9 mouse cellular contexts compared by ENCODE assay signal in the genomic region with DNA sequence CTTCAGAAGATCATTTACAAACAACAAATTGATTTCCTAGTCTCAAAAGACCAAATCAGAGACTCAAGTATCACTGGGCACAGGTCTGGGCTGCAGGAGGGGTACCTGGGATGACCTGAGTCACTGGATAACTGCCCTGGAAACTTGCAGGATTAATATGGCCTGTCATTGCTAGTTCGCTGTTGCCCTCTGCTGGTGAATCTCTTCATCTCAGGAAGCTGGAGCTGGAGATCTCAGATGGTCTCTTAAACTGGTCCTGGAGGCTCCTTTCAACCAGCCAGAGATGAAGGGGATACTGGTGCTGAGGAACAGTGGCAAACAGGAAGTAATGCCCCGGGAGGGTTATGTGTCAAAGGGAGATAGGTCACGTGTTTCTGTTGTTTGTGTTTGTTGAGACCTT.
DNase-seq lines count a peak whose midpoint lies in the region; ATAC-seq and TF ChIP-seq lines count a peak whose summit lies in the region.
"Had no signal": no experiment of that assay in that cellular context is flagged by ENCODE, and none has a peak within 500 bp of the region (broad histone marks: within the 10 kb centered on the region; RNA-seq: fewer than 3 reads in every experiment).

No protein-coding gene starts in this region.

- H3ac ChIP-seq in C2C12 (ENCODE audit: control insufficient read depth, insufficient read length, low read depth) = no peak overlapping the region

- H3K4me2 ChIP-seq in heart, postnatal 0 days (ENCODE audit: low read depth, low read length) = no peak overlapping the region
- no peak overlapping the region for H3K4me2 ChIP-seq in lung, embryonic 14.5 days
- H3K4me2 ChIP-seq: embryonic facial prominence, embryonic 15.5 days had no signal

- H3K79me3 ChIP-seq in C2C12 (ENCODE audit: low read depth) = no peaks in the 10 kb centered on the region

- no peak overlapping the region for H3K4me3 ChIP-seq in C2C12 (ENCODE audit: insufficient read depth, poor library complexity, severe bottlenecking)
- H3K4me3 ChIP-seq in embryonic facial prominence, embryonic 10.5 days = no peak overlapping the region
- no peak overlapping the region for H3K4me3 ChIP-seq in heart, postnatal 0 days (ENCODE audit: low read depth, low read length)
- no peak overlapping the region for H3K4me3 ChIP-seq in lung, embryonic 14.5 days (ENCODE audit: low read depth, low read length)
- H3K4me3 ChIP-seq: embryonic facial prominence, embryonic 15.5 days had no signal

- 0 out of 2 replicates have a peak, but pooled peaks have one; percentile 44 for ATAC-seq in heart, postnatal 0 days (ENCODE audit: insufficient read depth, low read depth)
- ATAC-seq in lung, embryonic 14.5 days (ENCODE audit: insufficient read depth) = no peak

- no peaks in the 10 kb centered on the region for H3K27me3 ChIP-seq in C2C12 (ENCODE audit: control insufficient read depth, insufficient read depth, insufficient read length)
- no peaks in the 10 kb centered on the region for H3K27me3 ChIP-seq in embryonic facial prominence, embryonic 10.5 days (replicated peaks; ENCODE audit: low read depth, poor library complexity, severe bottlenecking)
- H3K27me3 ChIP-seq in heart, postnatal 0 days (ENCODE audit: control insufficient read depth, insufficient read depth, low read length) = no peaks in the 10 kb centered on the region
- H3K27me3 ChIP-seq in lung, embryonic 14.5 days (ENCODE audit: insufficient read depth, low read length) = no peaks in the 10 kb centered on the region
- H3K27me3 ChIP-seq: embryonic facial prominence, embryonic 15.5 days had no signal

- H3K27ac ChIP-seq in embryonic facial prominence, embryonic 10.5 days (replicated peaks) = no peak overlapping the region
- no peak overlapping the region for H3K27ac ChIP-seq in heart, postnatal 0 days (ENCODE audit: low read depth)
- no peak overlapping the region for H3K27ac ChIP-seq in lung, embryonic 14.5 days (ENCODE audit: low read depth)
- H3K27ac ChIP-seq: embryonic facial prominence, embryonic 15.5 days had no signal

- 4% methylated on average over 3 of the region's 3 CpGs for whole genome bisulfite sequencing in embryonic facial prominence, embryonic 10.5 days
- 1% methylated on average over 3 of the region's 3 CpGs for WGBS in heart, postnatal 0 days
- WGBS in lung, embryonic 14.5 days = 2% methylated on average over 3 of the region's 3 CpGs

- peak; percentile 76 for DNase-seq in adrenal gland, postnatal 14 days
- DNase-seq in embryonic facial prominence, embryonic 10.5 days (ENCODE audit: low spot score) = peak; percentile 58
- DNase-seq in heart, postnatal 0 days (ENCODE audit: low spot score) = peak; percentile 46
- peak; percentile 74 to 81 for DNase-seq in kidney, postnatal 4 days
- DNase-seq in lung, embryonic 14.5 days = peak; percentile 88
- DNase-seq in retina, postnatal 1 day = peak; percentile 76
- DNase-seq in urinary bladder, postnatal 36 days (ENCODE audit: low spot score in 2 of 2) = peak; percentile 58 to 66

- TF ChIP-seq EP300 in heart, postnatal 0 days (IDR thresholded peaks at IDR 0.05; ENCODE audit: low read depth) = no peak

- H3K4me1 ChIP-seq in embryonic facial prominence, embryonic 10.5 days = no peaks in the 10 kb centered on the region
- H3K4me1 ChIP-seq in heart, postnatal 0 days (ENCODE audit: control insufficient read depth, insufficient read depth) = no peaks in the 10 kb centered on the region
- no peaks in the 10 kb centered on the region for H3K4me1 ChIP-seq in lung, embryonic 14.5 days (ENCODE audit: insufficient read depth)
- H3K4me1 ChIP-seq: embryonic facial prominence, embryonic 15.5 days had no signal

- H3K79me2 ChIP-seq in C2C12 (ENCODE audit: control insufficient read depth, insufficient read depth) = no peaks in the 10 kb centered on the region

- H3K9me3 ChIP-seq in embryonic facial prominence, embryonic 10.5 days = no peaks in the 10 kb centered on the region
- no peaks in the 10 kb centered on the region for H3K9me3 ChIP-seq in heart, postnatal 0 days (replicated peaks; ENCODE audit: control insufficient read depth, low read length)
- H3K9me3 ChIP-seq in lung, embryonic 14.5 days (ENCODE audit: low read depth, low read length) = no peaks in the 10 kb centered on the region
- H3K9me3 ChIP-seq: embryonic facial prominence, embryonic 15.5 days had no signal

- no peak overlapping the region for H3K9ac ChIP-seq in heart, postnatal 0 days (replicated peaks; ENCODE audit: low read depth, low read length)
- H3K9ac ChIP-seq in lung, embryonic 14.5 days = no peak overlapping the region
- H3K9ac ChIP-seq: embryonic facial prominence, embryonic 15.5 days had no signal

- TF ChIP-seq CTCF in C2C12 (IDR thresholded peaks at IDR 0.05; ENCODE audit: control insufficient read depth, insufficient read depth, insufficient read length) = peak; percentile 36
- TF ChIP-seq CTCF in heart, postnatal 0 days (IDR thresholded peaks at IDR 0.05; ENCODE audit: low read depth) = peak; percentile 71
- TF ChIP-seq CTCF in lung, embryonic 14.5 days (IDR thresholded peaks at IDR 0.05; ENCODE audit: low read depth) = peak; percentile 84

- H3K36me3 ChIP-seq in C2C12 (ENCODE audit: control insufficient read depth, insufficient read depth) = no peaks in the 10 kb centered on the region
- no peaks in the 10 kb centered on the region for H3K36me3 ChIP-seq in embryonic facial prominence, embryonic 10.5 days (replicated peaks)
- H3K36me3 ChIP-seq in heart, postnatal 0 days (replicated peaks; ENCODE audit: control insufficient read depth, insufficient read depth, low read length) = no peaks in the 10 kb centered on the region
- H3K36me3 ChIP-seq in lung, embryonic 14.5 days (ENCODE audit: insufficient read depth) = no peaks in the 10 kb centered on the region
- H3K36me3 ChIP-seq: embryonic facial prominence, embryonic 15.5 days had no signal

TF ChIP-seq in C2C12, 6 proteins besides CTCF, POLR2A, EP300 and RAD21:
- TF ChIP-seq CEBPB (IDR thresholded peaks at IDR 0.05; ENCODE audit: low read depth) = no peak
